Mouse (Mus musculus) inflammation-experienced regulatory T-cells, adult 6 months (primary cell): ENCODE data around the gene Cilp2. TPM values are rescaled to one million over a fixed set of nuclear protein-coding genes. Genes with fewer than 3 reads are reported as not detected.

Experiments
- ATAC-seq: one replicate; pipeline ENCODE4 v1.8.0; 2017
- polyA plus RNA-seq, 3 experiments: library from polyadenylated mRNA; unstranded; fragments of 100-300 nt; shearing (Covaris generic); gene quantifications; one replicate each; pipeline ENCODE4 v1.2.1; 2017

Cilp2 gene
- polyA plus RNA-seq, 3 experiments from 2014 or later: not detected

DNA sequence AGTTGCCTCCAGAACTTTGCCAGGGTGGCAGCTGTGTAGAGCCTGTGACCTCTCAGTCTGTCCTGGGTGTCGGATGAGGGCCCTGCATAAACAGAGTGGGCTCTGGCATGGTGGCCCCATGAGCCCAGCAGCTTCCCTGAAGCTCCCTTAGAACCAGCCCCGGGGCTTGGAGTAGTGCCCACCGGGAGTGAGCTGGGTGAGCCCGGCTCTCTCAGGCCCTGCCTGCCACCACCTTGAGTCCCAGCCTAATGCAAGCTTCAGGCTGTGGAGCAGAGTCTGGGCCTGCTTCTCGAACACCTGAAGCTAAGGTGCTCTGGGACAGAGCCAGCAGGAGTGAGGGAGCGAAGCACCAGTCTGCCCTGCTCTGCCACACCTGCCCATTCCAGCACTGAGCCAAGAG is 16.6 kb downstream of the Cilp2 start:
- no peak for ATAC-seq

DNA sequence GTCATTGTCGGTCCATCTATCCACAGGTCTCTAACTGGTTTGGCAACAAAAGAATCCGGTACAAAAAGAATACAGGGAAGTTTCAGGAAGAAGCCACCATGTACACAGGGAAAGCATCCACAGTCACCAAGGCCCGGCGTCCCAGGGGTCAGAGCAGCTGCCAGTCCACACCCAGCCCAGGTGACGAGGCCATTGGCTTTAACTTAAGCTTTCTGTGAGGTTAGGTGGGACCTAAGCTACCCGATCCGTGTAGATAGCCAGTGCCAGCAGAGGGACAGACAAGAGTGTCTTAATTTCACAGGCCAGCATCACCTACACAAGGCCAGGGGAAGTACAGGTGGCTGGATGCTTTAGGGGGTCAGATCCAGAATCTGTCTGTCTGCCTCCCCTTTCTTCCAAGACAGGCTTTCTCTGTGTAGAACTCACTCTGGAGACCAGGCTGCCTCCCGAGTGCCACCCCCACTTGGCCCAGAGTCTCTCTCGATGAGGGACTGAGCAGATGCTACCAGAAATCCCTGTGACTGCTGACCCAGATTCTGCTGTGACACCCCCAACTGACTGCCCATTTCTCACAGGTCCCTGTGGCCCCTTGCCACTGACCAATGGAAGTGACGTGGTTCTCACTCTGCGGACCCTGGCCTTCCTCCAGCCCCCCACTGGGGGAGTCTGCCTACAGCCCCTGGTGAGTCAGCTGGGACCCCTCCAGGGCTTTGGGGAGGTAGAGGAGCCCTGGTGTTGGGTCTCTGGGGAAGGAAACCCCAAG is 17.3 kb downstream of the Cilp2 start:
- ATAC-seq: no peak

- ATAC-seq: no peak
Measured at GRCm38 (mm10) chr8:69867696-69868326, 19.7 kb downstream of the Cilp2 start.

DNA sequence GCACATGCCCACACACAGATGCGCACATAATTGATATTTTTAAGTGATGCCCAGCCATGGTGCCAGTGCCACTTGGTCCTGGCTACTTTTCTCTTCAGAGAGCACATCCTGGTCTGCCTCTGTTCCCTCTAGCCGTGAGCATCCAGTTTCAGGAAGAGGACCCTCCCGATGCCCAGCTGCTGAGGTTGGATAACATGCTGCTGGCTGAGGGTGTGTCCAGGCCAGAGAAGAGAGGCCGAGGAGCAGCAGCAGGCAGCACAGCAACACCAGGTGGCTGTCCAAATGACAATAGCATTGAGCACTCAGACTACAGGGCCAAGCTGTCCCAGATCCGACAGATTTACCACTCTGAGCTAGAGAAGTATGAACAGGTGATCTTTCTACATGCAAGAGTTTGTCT is 23.3 kb downstream of the Cilp2 start:
- ATAC-seq: no peak

GRCm38 (mm10) chr8:69863387-69864020 is 24.0 kb downstream of the Cilp2 start:
- ATAC-seq: no peak

- no peak for ATAC-seq
Measured at GRCm38 (mm10) chr8:69861251-69861650, 26.2 kb downstream of the Cilp2 start.

GRCm38 (mm10) chr8:69860807-69861206 is 26.7 kb downstream of the Cilp2 start:
- ATAC-seq: no peak

DNA sequence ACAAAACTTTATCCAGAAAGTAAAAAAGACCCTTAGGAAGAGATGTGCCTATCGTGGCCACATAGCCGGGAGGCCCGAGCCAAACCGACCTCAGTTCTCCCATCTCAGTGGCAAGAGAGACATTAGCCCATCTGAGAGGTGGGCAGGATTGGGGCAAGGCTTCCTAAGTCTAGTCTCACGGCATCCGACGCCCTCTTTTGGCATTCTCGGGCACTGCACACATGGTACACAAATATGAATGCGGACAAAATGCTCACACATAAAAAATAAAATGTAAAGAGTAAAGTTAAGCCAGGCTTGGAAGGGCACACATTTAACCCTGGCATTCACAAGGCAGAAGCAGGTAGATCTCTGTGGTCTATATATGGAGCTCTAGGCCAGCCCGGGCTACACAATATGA is 33.6 kb downstream of the Cilp2 start:
- ATAC-seq: no peak

- no peak for ATAC-seq
Measured at GRCm38 (mm10) chr8:69850926-69851506, 36.5 kb downstream of the Cilp2 start.

DNA sequence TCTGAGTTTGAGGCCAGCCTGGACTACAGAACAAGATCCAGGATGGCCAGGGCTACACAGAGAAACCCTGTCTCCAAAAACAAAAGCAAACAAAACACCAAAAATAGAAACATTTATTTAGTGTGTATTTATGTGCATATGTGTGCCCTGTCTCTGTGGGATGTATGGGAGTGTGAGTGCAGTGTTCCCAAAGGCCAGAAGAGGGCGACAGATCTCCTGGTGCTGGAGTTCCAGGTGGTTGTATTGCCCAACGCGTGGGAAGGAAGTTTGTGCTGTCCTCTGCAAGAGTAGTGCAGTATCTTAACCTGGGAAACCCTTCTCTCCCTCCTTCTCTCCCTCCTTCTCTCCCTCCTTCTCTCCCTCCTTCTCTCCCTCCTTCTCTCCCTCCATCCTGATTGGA is 37.6 kb downstream of the Cilp2 start:
- no peak for ATAC-seq

- ATAC-seq: no peak
Measured at GRCm38 (mm10) chr8:69848951-69849350, 38.5 kb downstream of the Cilp2 start.

GRCm38 (mm10) chr8:69847167-69848065 is 40.1 kb downstream of the Cilp2 start:
- ATAC-seq: no peak

DNA sequence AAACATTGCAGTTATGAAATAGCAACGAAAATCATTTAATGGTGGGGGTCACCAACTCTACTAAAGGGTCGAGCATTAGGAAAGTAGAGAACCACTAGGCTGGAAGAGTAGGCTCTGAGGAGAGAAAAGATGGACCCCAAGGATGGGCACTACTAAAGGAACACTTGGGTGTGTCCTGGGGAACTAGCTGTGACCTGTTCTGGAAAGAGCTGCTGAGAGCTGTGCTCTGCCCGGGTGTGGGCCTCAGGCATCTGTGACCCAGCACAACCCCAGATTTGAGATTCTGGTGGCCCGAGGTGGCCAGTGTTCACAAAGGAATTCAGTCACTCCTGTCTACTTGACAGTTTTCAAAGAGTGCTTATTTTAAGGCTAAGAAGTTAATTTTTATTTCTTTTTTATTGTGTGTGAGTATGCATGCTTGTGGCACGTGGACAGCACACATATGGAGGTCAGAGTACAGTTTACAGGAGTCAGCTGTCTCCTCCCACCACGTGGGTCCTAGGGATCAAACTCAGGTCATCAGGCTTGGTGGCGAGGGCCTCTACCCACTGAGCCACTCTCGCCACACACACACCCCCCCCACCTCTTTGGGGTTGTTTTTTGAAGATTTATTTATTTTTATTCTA is 50.3 kb downstream of the Cilp2 start:
- ATAC-seq: no peak

- peak; percentile 96 for ATAC-seq
Measured at GRCm38 (mm10) chr8:69832298-69832853, 55.1 kb downstream of the Cilp2 start, which contains the start of gene Pbx4. Pbx4 (plus strand) TSS chr8:69832491.

Other genes with a start within 250 kb of the Cilp2 start
- under 1 TPM; 0.23 to 0.52 (median 0.25) TPM for gene Zfp964, start 233.2 kb downstream of the Cilp2 start, polyA plus RNA-seq
- 10 to 100 TPM; 36.0 to 57.8 (median 52.2) TPM for gene Zfp869, start 177.0 kb downstream of the Cilp2 start, polyA plus RNA-seq
- gene Zfp963, start 137.7 kb downstream of the Cilp2 start, polyA plus RNA-seq: 1 to 10 TPM; 3.8 to 8.4 (median 7.1) TPM
- gene Gm20422, start 112.8 kb downstream of the Cilp2 start, polyA plus RNA-seq: 1 to 10 TPM in 2 of 3 experiments, under 1 TPM in 1; 0.96 to 2.6 (median 1.4) TPM
- gene Atp13a1, start 96.5 kb downstream of the Cilp2 start, polyA plus RNA-seq: 10 to 100 TPM; 19.0 to 20.5 (median 20.0) TPM
- 10 to 100 TPM; 14.0 to 22.5 (median 16.0) TPM for gene Zfp866, start 96.5 kb downstream of the Cilp2 start, polyA plus RNA-seq
- gene Gmip, start 79.0 kb downstream of the Cilp2 start, polyA plus RNA-seq: 100 to 1,000 TPM in 1 of 3 experiments, 10 to 100 TPM in 2; 53.2 to 105 (median 79.3) TPM
- gene Lpar2, start 65.3 kb downstream of the Cilp2 start, polyA plus RNA-seq: under 1 TPM; 0.18 to 0.77 (median 0.51) TPM
- 10 to 100 TPM in 2 of 3 experiments, 1 to 10 TPM in 1; 7.5 to 20.8 (median 18.4) TPM for gene Pbx4, start 55.2 kb downstream of the Cilp2 start, polyA plus RNA-seq
- gene Tssk6, start 14.5 kb upstream of the Cilp2 start, polyA plus RNA-seq: 1 to 10 TPM in 1 of 3 experiments, under 1 TPM in 1, not detected in 1; 0.35 to 1.2 TPM
- 100 to 1,000 TPM; 194 to 284 (median 245) TPM for gene Ndufa13, start 14.9 kb upstream of the Cilp2 start, polyA plus RNA-seq
- 1 to 10 TPM in 1 of 3 experiments, under 1 TPM in 1, not detected in 1; 0.56 to 1.1 TPM for gene Yjefn3, start 15.0 kb upstream of the Cilp2 start, polyA plus RNA-seq
- 10 to 100 TPM; 20.1 to 29.0 (median 23.2) TPM for gene Gatad2a, start 108.7 kb upstream of the Cilp2 start, polyA plus RNA-seq
- gene Mau2, start 155.0 kb upstream of the Cilp2 start, polyA plus RNA-seq: 10 to 100 TPM; 35.3 to 56.2 (median 45.5) TPM
- 10 to 100 TPM; 38.0 to 52.9 (median 52.6) TPM for gene Sugp1, start 155.1 kb upstream of the Cilp2 start, polyA plus RNA-seq
- under 1 TPM in 2 of 3 experiments, not detected in 1; 0.59 to 0.94 TPM for gene Tm6sf2, start 185.2 kb upstream of the Cilp2 start, polyA plus RNA-seq
- not detected for gene Hapln4, start 195.8 kb upstream of the Cilp2 start, polyA plus RNA-seq
- gene Ncan, start 233.2 kb upstream of the Cilp2 start, polyA plus RNA-seq: not detected
- 10 to 100 TPM; 37.8 to 49.3 (median 40.1) TPM for gene Nr2c2ap, start 243.6 kb upstream of the Cilp2 start, polyA plus RNA-seq